Mouse (Mus musculus): Measurements from ENCODE around the gene Dstn. TPM values are rescaled to one million over a fixed set of nuclear protein-coding genes. Genes with fewer than 3 reads are reported as not detected.

Dstn gene
- 148 and 157 TPM in 2 replicates for polyA plus RNA-seq (2012; rRNA removed)

DNA sequence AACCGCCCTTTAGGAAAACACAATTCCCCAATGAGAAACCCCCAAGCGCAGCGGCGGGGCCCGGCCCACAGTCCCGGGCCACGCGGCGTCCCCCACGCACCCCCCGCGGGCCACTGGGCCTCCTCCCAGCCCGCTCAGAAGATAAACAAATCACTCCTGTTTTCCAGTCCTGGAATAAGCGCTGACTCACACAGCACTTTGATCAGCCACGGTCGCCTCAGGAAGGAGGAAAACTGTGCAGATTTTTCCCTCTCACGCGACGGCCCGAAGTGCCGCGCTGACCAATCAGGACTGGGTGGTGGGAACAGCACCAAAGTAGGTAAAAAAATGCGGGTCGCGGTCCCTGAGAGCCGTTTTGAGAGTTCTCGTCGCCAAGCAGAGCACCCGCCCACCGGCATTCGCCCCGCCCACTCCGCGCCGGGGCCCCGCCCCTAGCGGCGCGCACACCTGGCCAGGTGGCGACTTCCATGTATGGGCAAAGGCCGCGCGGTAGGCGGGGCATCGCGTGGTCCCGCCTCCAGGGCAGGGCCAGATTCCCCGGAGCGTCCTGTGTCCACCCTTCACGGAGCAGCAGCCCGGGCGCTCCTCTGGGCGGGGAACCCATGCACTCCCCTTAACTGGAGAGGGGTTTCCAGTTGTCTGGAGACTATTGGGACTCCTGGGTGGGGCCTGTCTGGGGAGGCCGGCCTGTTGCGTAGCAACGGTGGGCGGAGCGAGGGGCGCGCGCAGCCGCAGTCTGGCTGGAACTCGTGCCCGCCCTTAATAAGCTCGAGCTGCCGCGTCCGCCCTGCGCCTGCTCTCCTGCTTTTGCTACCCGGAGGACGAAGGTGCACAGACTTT lies at the start of gene Dstn:
TSS of gene Dstn (plus strand) at position 561 of the 840 bp plus-strand sequence.
- peak; percentile 93 to 95 for DNase-seq (ENCODE audit: extremely low spot score in 1 of 2, low spot score in 1 of 2)

DNA sequence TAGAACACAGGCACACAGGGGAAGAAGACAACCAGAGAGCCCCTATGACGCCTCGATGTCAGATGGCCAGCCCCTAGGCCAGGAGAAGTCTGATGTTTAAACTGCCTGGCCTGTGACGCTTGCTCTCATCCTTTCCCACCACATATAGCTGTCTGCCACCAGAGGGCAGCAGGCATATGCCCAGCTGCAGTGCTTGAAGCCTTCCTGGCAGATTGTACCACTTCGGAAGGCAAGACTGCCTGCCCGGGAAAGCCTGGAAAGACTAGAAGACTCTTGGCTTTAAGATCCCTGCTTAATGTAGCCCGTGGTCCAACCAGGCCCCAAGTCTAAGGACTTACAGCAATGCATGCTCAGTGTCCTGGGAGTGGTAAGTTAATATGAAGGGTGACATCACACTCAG lies 47.8 kb upstream of the Dstn start:
- DNase-seq (ENCODE audit: extremely low spot score in 1 of 2, low spot score in 1 of 2) = peak; percentile 50 to 86

DNA sequence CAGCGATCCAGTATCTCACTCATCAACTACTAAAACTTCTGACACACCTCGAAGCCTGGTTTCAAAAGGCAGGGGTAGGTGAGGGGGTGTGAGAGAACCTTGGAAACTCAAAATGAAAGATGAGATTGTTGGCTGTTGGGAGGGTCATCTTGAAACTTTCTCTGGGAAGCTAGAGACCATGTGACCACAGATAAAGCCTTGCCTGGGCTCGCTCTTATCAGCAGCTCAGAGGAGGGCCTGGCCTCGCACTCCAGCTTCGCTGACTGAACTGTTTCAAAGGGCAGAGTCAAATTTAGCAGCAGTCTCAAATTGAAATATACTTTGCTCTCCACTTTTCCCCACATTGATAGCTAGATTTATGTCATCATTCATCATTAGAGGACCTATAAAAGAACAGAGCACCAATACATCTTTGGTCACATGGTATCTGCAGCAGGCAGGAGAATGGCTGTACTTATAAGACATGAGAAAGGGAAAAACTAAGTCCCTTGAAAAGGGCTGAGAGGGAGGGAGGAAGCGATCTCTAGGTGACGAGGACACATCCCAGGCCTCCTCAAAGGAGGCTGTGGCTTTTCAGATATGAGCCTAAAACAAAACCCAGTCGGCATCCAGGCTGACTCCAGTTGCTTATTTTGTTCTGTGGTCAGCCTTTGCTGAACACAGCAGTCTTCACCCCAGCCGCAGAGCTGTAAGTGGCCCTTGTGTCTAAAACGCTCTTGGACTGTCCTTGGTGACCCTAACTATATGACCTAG lies 44.0 kb upstream of the Dstn start:
- DNase-seq (ENCODE audit: extremely low spot score in 1 of 2, low spot score in 1 of 2) = no peak

DNA sequence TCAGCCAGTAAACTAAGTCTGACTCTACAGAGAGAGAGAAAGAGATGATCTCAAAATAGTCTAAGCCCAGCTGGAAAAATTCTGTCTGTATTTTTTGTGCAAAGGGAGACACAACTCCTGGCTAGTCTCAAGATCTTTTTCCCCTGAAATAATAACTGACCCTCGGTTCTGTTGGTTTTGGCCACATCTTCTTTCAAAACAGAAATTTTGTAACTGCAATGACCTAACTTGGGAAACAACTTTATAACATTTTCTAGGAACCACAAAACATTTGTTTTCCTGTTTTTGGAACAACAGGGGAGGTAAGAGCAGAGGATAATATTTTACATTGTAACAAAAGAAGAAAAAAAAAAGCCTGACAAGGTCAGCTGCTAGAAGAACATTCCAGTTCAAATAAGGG lies 39.1 kb upstream of the Dstn start:
- no peak for DNase-seq (ENCODE audit: extremely low spot score in 1 of 2, low spot score in 1 of 2)

DNA sequence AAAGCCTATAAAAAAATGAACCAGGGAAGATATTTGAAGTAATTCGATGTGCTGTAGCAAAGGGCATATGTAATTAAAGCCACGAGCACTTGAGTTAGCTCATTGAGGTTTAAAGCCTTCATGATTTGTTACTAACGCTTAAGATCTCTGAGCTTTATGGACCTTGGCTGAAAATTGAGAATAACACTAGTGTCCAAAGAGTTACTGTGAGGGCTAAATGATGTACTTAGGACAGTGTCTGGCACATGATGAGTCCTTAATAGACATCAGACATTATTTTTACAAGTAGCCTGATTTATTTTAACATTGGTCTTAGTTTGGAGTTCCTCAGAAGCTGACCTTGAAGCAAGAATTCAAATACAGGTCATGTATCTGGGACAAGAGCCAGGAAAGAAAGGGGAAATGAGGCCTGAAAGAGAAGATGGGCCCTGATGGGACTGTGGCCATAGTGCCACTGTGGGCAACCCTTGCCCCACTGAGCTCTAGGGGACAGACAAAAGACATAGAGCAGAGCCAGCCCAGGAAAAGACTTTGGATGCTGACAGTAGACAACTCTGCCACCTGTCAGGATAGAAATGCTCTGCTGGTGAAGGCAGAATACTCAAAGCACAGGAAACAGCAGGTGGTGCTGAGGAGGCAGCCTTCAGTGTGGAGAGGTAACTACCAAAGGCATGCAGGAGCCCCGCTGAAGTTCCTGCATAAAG lies 38.0 kb upstream of the Dstn start:
- no peak for DNase-seq (ENCODE audit: extremely low spot score in 1 of 2, low spot score in 1 of 2)

DNA sequence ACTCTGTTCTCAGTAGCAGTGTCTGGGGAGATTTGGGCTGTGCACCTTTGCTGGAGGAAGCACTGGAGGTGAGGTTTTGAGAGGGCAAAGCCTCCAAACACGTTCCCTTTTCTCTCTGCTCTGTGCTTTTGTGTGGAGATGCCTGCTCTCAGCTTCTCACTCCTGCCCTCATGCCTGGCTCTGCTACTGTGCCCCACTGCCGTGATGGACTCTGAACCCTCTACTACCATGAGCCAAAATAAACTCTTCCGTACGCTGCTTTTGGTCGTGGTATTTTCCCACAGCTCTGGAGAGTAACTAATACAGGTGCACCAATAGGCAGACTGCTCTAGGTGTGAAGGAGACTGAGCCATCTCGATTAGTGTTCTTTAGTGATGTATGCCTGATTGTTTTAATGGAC lies 35.8 kb upstream of the Dstn start:
- DNase-seq (ENCODE audit: extremely low spot score in 1 of 2, low spot score in 1 of 2) = no peak

DNA sequence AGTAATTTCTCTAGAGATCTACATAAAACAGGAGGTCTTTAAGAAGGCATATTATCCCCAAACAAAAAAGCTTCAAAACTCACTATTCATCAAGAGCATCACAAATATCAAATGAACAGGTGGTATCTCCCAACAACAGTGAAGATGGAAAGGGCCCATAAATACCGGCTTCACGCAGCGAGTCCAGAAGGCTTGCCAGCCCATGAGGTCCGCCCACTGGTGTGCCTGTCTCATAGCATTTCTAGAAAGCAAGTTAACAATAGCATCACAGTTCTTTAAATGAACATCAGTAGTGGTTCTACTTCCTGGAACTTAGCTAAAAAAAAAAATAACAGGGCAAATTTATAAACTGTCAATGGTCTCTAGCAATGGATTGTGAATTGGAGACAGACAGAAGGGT lies 33.1 kb upstream of the Dstn start:
- peak; percentile 50 to 57 for DNase-seq (ENCODE audit: extremely low spot score in 1 of 2, low spot score in 1 of 2)

DNA sequence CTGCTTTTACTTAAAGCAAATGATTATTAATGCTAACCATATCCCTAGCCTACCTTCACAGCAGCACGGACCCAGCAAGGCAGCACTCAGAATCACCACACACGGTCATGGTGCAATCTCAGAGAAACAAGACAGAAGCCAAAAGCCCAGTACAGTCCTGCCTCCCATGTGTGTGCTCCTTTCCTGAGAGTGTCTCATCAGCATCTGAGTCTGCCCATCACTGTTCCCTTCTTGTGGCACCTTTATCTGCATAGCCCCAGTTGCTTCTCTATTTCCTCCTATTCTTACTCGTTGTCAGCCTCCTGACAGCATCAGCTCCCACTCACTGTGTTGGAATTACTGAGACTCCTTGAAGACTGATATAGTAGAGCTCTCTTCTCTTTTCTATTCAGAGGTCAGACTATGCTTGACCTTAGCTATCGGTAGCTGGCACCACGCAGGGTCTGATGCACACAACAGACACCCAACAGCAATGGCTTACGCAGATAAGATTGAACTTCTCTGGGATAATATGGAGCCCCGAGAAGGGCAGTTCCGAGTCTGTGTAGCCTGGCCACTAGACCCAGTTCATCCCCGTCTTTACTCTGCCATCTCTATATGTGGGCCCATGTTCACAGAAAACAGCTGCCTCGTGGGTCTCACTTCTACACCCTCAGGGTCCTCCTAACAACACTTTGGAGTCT lies 32.4 kb upstream of the Dstn start:
- DNase-seq (ENCODE audit: extremely low spot score in 1 of 2, low spot score in 1 of 2) = no peak

DNA sequence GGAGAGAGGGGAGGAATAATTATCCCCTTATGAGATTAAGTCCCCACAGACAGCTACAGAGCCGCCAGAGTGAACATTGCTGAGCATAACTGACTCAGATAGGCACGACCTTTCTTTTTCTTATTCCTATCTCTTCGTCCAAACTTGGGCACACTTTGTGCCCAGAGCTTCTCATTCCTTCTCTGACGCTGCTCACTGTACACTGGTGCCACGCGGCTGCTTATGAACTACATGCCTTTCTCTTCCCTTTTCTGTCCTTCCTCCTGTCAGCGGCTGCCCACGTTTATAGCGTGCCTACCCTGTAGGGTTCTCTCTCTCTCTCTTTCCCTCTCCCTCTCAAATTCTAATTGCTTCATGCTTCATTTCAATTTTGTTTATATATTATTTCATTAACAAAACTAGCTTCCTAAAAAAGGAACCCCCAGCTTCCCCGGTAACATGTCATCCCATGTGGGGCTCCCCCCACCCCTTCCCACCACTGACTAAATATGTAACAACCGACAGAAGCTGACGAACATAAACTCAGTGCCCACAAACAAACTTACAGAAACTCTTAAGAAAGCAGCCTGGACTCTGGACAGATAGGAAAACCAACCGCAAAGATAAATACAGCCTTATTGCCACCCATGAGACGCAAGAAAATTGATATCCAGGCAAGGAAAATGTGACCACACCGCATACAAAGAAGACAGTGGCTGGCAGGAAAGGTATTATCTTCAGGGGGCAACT lies 25.8 kb upstream of the Dstn start:
- DNase-seq (ENCODE audit: extremely low spot score in 1 of 2, low spot score in 1 of 2) = no peak

DNA sequence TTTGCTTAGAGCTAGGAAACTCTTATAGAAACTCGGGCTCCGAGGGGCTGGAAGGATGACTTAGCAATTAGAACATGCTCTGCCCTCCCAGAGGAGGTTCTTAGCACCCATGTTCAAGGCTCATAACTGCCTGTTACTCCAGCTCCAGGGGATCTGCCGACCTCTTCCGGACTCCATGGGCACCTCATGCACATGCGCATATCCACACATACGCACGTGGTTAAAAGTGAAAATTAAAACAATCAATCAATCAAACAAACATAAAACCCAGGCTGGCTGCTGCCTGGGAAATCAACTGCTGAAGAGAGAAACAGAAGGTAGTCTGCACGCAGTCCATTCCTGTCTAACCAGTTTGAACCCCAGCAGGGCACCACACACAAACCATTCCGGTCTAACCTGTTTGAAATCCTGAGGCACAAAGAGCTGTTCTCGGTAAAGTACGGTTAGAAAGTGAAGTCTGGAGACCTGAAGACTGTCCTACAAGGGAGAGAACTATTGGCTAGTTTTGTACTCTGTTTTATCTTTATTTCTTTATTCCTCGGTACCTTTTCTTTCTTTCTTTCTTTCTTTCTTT lies 25.2 kb upstream of the Dstn start:
- DNase-seq (ENCODE audit: extremely low spot score in 1 of 2, low spot score in 1 of 2) = no peak

DNA sequence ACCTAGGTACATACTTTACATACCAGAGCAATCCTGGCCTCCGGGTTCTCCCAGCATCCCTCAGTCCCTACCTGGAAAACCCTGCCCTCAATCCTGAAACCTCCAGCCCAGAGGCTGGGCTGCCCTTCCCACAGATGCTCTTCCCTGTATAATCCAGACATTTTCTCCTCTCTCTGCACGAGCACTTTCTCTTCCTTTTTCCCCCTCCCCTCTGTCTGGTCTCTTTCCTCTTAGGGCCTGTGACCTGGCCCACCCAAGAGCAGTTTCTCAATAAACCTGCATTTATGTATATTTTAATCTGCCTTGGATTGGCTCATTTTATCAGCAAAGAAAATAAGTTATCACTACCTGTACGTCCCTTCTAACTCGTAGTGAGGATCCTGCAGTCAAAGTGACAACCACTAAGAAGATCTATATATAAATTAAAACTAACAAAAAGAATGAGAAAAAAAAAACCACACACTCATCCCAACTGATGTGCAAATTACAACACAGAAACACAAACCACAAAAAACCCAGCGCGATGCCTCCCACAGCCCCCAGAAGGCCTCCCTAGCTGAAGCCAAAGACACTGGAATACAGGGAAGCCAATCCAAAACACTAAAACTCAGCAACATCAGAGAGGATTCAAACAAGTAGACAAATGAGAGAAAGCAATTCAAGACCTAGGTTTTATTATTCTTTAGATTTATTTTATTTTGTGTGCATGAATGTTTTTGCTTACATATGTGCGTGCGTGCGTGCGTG lies 23.6 kb upstream of the Dstn start:
- no peak for DNase-seq (ENCODE audit: extremely low spot score in 1 of 2, low spot score in 1 of 2)

DNA sequence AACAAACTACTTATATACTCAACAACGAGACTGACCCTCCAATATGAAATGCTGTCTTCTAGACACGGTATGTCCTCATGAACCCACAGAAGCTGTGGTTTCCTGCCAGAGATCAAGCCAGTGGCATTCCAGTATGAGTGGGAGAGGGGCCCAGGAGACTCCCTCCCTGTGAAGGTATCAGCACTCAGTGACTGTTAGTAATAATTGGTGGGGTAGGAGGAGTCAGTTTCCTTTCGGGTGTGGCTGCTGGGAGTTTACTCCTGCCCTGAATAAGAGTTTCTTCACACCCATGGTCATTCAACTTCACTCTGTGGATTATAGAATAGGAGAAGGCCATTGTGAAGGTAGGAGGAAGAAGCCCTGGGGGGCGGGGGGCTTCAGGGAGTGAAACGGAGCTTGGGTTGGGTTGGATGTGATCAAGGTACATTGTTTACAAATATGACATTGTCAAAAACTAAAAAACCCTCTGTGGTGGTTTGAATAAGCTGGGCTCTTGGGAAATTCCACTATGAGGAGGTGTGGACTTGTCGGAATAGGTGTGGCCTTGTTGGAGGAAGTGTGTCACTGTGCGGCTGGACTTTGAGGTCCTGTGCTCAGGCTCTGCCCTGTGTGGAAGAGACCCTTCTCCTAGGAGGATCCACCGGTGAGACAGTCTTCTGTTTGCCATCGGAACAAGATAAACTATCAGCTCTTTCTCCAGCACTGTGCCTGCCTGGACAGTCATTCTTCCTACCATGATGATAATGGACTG lies 15.5 kb upstream of the Dstn start:
- no peak for DNase-seq (ENCODE audit: extremely low spot score in 1 of 2, low spot score in 1 of 2)

DNA sequence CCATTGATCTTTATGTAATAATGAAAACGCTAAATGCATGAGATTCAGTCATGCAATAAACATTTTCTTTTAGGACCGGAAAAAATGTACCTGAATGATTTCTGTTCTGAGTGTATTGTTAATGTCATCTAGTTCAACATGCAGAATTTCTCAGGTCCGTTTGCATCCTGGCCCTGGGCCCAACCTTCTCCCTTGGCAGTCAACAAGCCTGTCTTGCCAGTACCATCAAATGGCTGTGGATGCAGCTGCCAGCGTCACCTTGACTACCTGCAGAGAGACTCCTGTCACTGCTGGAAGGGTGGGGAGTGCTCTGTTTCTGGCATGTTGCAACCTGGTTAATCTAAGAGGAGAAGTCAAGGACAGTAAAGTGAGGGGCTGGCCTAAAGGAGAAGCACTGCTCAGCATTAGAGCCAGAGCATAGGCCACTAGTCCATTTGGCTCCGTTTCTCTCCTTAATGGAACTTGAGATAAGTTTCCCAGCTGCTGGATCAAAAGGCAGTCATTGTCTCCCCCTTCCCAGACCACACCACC lies 14.2 kb upstream of the Dstn start:
- no peak for DNase-seq (ENCODE audit: extremely low spot score in 1 of 2, low spot score in 1 of 2)

DNA sequence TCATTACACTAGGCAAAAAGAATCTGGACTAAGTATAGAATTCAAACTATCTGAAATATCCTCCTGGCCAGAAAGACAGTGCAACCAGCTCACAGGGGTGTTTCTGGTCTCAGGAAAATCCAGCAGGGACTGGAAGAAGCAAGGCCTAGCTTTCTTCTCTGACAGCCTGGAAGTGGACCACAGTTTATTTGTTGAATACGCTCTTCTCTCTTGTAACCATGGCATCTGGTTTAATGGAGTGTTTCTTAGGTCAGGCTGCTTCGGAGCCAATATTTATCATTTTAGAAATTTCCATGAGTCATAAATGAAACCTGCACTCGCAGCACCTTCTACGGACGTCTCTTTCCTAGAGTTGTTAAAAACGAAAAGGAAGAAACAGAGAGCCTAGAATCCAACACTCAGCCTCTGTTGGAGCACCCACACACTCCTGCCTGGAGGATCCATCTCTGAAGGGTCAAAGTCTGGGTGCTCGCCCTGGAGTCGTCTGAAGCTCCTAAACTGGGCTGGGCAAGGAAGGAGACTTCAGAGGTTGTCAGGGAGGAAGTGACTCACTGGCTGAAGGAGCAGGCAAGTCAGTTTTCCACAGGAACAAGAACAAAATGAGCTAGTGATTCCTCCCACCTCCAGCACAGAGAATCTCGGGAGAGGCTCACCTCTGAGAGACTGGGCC lies 11.6 kb upstream of the Dstn start:
- DNase-seq (ENCODE audit: extremely low spot score in 1 of 2, low spot score in 1 of 2) = no peak

DNA sequence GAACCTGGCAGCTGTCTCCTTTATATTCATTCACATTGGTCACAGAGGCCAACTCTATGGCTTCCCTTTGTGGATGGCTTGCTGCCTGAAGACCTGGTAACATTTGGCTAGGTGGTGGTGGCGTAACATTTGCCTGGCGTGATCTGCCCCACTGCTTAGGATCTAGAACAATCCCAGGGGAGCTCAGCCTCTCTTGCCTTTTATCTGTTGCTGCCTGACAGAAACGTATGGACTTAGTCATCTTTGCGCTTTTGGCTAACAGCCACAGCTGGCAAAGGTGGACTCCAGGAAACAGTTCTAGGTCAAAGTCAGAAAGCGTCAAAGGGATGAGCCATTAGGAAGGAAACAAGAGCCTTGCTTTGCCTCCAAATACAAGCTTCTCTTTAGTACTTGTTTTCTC lies 10.2 kb upstream of the Dstn start:
- DNase-seq (ENCODE audit: extremely low spot score in 1 of 2, low spot score in 1 of 2) = no peak

DNA sequence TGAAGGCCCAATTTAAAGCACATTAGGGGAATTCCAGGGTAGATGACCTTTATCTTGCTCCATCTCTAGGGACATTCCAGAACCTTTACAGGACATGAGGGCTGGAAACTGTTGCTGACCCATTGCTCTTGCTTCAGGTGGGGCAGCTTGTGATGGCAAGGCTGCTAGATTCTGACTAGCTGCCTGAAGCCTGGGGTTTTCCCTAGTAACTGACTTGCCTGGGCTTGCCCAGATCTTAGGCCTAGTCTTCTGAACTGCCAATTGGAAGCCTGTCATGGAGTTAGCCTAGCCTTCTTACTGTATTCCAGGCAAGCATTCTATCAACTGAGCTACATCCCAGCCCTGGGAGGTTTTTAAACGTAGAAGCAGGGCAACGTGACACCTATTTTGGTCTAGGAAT lies 5.9 kb upstream of the Dstn start:
- no peak for DNase-seq (ENCODE audit: extremely low spot score in 1 of 2, low spot score in 1 of 2)

DNA sequence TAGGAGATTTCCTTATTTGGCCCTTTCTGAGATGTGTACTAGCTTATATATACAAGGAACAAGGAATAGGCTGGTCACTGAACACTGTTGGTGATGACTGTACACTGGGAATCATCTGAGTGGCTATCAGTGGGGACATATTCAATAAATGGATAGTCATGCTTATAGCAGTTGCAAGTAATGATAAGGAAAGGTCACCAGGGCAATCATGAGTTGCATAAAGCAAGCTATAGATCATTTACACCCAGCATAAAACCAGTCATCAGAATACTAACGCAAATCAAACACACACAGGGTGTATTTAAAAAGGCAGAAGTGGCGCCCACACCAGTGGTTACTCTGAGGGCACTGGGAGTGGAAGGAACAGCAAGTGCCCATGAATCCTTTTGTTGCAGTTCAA lies 2.9 kb upstream of the Dstn start:
- DNase-seq (ENCODE audit: extremely low spot score in 1 of 2, low spot score in 1 of 2) = no peak

DNA sequence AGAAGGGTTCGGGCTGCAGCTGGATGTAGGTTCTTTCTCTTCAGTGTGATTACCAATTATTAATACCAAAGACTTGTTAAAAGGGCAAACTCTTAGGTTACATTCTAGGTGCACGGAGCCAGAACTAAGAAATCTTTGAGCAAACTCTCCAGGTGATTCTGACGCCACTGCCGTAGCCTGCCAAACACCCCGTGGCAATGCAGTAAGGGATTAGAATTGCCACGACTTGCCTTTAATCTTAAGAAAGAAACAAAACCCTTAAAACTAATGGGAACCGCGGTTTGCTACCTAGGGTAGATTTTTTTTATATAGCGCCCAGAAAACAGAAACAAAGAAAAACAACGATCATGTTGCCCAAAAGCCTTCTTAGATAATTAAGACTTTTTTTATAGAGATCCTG lies 899 bp upstream of the Dstn start:
- peak in 1 of 2 experiments; percentile 22 for DNase-seq (ENCODE audit: extremely low spot score in 1 of 2, low spot score in 1 of 2)
